Mouse (Mus musculus): ENCODE results near the gene Map3k11.

Map3k11 gene

GRCm38 (mm10) chr19:5739446-5739845 lies 50.9 kb downstream of the Map3k11 start:
- DNase-seq: peak; percentile 18

DNA sequence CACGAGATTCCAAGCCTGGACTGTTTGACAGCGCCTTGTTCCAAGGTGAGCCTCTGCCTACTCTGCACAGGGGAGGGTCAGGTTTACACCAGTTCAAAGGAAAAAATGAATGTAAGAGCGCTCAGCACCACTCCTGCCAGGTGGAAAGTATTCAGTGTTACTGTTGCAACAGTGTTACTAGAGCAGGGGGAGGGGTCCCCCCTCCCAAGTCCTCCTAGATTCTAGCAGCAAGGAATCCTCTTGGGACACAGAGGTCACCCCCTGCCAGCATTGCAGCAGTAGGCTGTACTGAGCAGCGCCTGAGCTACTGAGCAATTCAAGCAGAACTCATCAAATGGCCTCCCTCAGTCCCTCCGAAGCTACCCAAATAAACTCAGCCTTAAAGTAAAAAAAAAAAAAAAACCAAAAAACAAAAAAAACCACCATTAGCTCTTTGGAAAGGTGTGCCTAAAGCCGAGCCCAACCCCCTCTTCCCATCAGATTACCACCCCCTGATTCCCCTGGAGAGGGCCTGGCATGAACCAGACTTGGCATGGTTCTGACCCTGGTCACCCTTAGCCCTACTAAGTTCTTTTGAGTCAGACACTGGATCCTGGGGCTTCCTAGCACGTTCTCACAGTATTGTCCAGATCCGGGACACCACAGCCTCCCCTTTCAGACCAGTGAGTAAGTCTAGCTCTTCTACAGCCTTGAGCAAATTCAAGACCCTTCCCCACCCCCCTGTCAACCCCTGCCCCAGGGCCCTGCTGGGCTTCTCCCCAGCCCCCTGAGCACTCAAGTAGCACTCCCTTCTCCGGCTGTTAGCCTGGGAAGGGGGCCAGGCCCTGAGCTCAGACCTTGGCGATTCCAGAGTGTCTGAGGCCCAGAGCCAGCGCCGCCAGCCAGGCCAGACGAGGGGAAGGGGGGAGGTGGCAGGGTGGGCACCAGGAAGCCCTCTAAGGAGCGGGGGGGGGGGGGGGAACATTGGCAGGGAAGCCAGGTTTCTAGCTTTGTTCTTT lies 52.1 kb downstream of the Map3k11 start, which contains the start of gene Ltbp3:
TSS of gene Ltbp3 (plus strand) at position 585 of the 998 bp plus-strand sequence.
- peak; percentile 83 for DNase-seq

DNA sequence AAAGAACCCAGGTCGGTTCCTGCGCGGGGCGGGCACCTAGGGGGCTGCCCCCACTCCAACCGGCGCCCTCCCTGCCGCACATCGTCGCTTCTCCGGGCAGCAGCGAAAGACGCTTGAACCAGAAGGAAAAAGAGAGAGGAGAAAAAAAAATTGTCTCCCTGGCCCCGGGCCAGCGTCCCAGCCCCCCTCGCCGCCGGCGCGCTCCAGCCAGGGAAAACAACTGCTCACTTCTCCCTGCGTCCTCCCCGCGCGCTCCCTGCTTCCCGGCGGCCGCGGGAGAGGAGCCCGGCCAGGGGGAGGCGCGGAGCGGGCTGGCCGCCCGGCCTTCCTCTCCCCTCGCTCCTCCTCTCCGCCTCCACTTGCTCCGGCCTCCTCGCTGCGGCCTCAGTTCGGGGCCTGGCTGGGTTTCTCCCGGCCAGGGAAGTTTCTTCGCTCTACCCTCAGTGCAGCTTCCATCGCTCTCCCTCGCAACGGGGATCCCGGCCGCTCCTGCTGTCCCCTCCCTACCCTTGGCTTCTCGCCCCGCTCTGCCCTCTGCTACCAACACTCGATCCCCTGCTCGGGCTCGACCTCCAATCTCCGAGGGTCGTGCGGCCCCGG lies 53.2 kb downstream of the Map3k11 start:
- DNase-seq: peak; percentile 85

DNA sequence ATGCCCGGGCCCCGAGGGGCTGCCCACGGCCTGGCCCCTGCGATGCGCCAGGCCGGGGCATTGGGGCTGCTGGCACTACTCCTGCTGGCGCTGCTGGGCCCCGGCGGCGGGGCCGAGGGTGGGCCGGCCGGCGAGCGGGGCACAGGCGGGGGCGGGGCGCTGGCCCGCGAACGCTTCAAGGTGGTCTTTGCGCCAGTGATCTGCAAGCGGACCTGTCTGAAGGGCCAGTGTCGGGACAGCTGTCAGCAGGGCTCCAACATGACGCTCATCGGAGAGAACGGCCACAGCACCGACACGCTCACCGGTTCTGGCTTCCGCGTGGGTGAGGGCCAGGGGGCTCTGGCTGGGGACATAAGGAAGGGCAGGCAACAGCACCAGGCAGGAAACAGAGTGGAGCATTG lies 53.7 kb downstream of the Map3k11 start:
- DNase-seq: no peak

GRCm38 (mm10) chr19:5743576-5743975 lies 55.0 kb downstream of the Map3k11 start:
- DNase-seq: peak; percentile 74

DNA sequence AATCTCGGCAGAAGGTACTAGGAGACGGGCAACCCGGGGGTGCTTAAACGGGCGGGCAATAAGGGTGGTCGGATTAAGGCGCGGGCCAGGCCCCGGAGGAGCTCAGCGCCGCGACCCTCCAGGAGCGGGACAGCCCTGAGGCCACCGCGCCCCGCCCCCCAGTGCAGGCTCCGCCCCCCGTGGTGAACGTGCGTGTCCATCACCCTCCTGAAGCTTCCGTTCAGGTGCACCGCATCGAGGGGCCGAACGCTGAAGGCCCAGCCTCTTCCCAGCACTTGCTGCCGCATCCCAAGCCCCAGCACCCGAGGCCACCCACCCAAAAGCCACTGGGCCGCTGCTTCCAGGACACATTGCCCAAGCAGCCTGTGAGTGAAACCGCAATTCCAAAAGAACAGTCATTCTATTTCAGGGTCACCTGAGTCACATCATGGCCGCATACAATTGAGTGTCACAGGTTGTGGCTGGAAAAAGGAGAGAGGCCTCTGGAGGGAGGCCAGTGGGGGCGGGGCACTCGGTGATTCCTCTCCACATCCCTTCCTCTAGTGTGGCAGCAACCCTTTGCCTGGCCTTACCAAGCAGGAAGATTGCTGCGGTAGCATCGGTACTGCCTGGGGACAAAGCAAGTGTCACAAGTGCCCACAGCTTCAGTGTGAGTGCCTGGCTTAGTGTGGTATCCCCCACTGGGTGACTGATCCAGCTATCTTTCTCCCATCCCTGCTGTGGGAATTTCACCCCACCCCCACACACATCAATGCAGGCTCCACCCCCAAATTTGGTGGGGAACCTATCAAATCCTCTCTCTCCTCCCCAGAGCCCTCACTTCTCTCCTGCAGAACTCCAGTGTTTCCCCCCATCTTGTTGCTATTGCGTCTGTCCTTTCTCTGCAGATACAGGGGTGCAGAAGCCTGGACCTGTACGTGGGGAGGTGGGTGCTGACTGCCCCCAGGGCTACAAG lies 57.5 kb downstream of the Map3k11 start:
- peak; percentile 43 for DNase-seq

DNA sequence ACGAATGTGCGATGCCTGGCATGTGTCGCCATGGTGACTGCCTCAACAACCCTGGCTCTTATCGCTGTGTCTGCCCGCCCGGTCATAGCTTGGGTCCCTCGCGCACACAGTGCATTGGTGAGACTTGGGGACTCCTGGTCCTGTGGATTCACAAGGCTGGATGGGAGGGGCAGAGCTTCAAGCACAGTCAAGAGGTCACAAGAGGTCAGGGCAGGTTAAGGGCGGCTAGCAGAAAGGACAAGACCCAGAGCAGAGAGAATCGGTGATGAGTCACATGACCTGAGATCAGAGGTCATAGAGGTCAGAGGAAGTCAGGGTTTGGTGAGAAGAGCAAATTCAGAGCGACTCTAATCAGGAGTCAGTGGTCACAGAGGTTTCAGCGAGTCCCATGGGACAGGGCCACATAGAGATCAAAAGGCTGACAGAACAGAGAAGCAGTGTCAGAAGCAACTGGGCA lies 58.4 kb downstream of the Map3k11 start:
- DNase-seq: no peak

- no peak for DNase-seq
Observed at GRCm38 (mm10) chr19:5749476-5749875, 60.9 kb downstream of the Map3k11 start.

GRCm38 (mm10) chr19:5750951-5751350 lies 62.4 kb downstream of the Map3k11 start:
- no peak for DNase-seq

- no peak for DNase-seq
Observed at GRCm38 (mm10) chr19:5751742-5752141, 63.2 kb downstream of the Map3k11 start.
